Mouse (Mus musculus) small intestine, adult 2 months (tissue): ENCODE data around the gene Tas2r120.

Experiments used
- CTCF ChIP-seq: fragments of 200-500 bp; IDR thresholded peaks from 2 replicates; pipeline ENCODE4 v1.5.1; 2012; ENCODE audit warnings: low read depth, mild to moderate bottlenecking, control low read depth, inconsistent platforms, low read length, moderate library complexity, mixed read lengths; ENCODE audit not compliant: insufficient replicate concordance, insufficient read length; ENCODE audit errors: extremely low read depth
- POLR2A ChIP-seq: fragments of 200-500 bp; IDR thresholded peaks from 2 replicates; pipeline ENCODE4 v1.6.1; 2012; ENCODE audit warnings: low read depth, mild to moderate bottlenecking, control low read depth, inconsistent platforms, low read length, moderate library complexity

DNA sequence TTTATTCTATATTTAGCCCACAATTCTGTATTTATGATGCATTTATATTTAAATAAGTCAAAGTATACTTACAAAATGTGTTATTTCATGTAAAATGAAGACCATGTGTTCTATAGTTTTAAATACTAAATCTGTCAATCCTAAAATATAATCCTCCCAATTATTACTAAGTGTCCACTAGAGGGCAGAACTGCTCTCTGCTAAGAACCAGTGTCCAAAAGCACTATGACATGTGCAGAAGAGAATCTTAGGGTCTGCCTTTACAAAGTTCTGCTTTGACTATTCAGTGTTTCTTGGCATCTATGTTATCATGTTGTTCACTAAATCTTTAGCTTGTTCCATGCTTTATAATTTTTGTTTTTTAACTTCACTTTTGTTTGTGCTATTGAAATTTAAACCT lies 7.4 kb upstream of the Tas2r120 start:
- no peak for TF ChIP-seq CTCF
- TF ChIP-seq POLR2A, result no peak
